Mouse (Mus musculus): ENCODE data around the gene Abhd16b. TPM values are rescaled to one million over a fixed set of nuclear protein-coding genes. Genes with fewer than 3 reads are reported as not detected.

The Abhd16b gene
- polyA plus RNA-seq, 1 experiment from 2014 or later = not detected

GRCm38 (mm10) chr2:181522811-181523210, 29.8 kb downstream of the Abhd16b start:
- H3K27me3 ChIP-seq (ENCODE audit: poor library complexity, severe bottlenecking) = no peaks in the 10 kb centered on the region
- H3K27ac ChIP-seq = no peak overlapping the region
- no peaks in the 10 kb centered on the region for H3K9me3 ChIP-seq
- WGBS = 70% methylated on average over 5 of the region's 5 CpGs
- no peak for DNase-seq (ENCODE audit: extremely low spot score, low spot score)
- H3K36me3 ChIP-seq (replicated peaks) = peaks cover 43% of the 10 kb centered on the region
- peak overlapping the region; percentile 5; the same call in 1 of the 2 replicates for H3K4me3 ChIP-seq
- H3K4me1 ChIP-seq = peaks cover 25% of the 10 kb centered on the region

GRCm38 (mm10) chr2:181525526-181525925, 32.5 kb downstream of the Abhd16b start:
- Histone ChIP-seq H3K27me3 (ENCODE audit: poor library complexity, severe bottlenecking) (no peaks in the 10 kb centered on the region), H3K27ac (no peak overlapping the region), H3K4me3 (no peak overlapping the region), H3K36me3 (replicated peaks) (peaks cover 63% of the 10 kb centered on the region), H3K4me1 (peaks cover 13% of the 10 kb centered on the region), H3K9me3 (peaks cover 3% of the 10 kb centered on the region; the same call in 1 of the 2 replicates)
- 92% methylated on average over 5 of the region's 5 CpGs for WGBS
- no peak for DNase-seq (ENCODE audit: extremely low spot score, low spot score)

GRCm38 (mm10) chr2:181529076-181529475, 36.1 kb downstream of the Abhd16b start:
- DNase-seq (ENCODE audit: extremely low spot score, low spot score) = no peak
- peaks cover 71% of the 10 kb centered on the region for H3K36me3 ChIP-seq (replicated peaks)
- no peaks in the 10 kb centered on the region for H3K27me3 ChIP-seq (ENCODE audit: poor library complexity, severe bottlenecking)
- no peak overlapping the region for H3K27ac ChIP-seq
- H3K4me3 ChIP-seq = no peak overlapping the region
- 87% methylated on average over 1 of the region's 1 CpGs for WGBS
- peaks cover 18% of the 10 kb centered on the region; the same call in 1 of the 2 replicates for H3K9me3 ChIP-seq
- H3K4me1 ChIP-seq = no peaks in the 10 kb centered on the region

- WGBS = 94% methylated on average over 3 of the region's 3 CpGs
Observed at GRCm38 (mm10) chr2:181532589-181532988, 39.6 kb downstream of the Abhd16b start.

DNA sequence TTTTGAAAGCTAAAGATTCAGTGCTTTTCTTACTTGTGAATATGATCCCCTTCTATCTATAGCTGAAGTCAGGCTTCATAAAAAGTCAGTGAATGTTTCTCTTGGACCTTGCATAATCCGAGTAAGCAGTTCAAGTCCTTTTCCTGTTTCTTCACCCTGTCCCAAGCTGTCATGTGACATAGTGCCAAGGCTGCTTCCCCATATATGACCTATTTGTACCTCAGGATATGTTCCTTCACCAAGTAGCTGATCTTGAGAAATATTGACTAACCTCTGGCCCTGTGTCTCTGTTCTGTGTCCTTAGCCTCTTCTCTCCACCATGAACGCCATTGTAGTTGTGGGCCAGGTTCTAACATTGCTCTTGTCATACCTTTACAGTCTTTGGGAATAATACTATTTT, 43.4 kb downstream of the Abhd16b start:
- H3K4me1 ChIP-seq = peaks cover 6% of the 10 kb centered on the region; the same call in 1 of the 2 replicates
- 95% methylated on average over 2 of the region's 2 CpGs for WGBS
- no peak overlapping the region for H3K27ac ChIP-seq
- peaks cover 30% of the 10 kb centered on the region for H3K36me3 ChIP-seq (replicated peaks)
- DNase-seq (ENCODE audit: extremely low spot score, low spot score) = no peak
- H3K27me3 ChIP-seq (ENCODE audit: poor library complexity, severe bottlenecking) = no peaks in the 10 kb centered on the region
- H3K4me3 ChIP-seq = no peak overlapping the region
- peaks cover 7% of the 10 kb centered on the region; the same call in 1 of the 2 replicates for H3K9me3 ChIP-seq

More at GRCm38 (mm10) chr2:181532589-181532988, 39.6 kb downstream of the Abhd16b start:
- Histone ChIP-seq H3K4me3 (no peak overlapping the region), H3K36me3 (replicated peaks) (peaks cover 58% of the 10 kb centered on the region), H3K9me3 (peaks cover 18% of the 10 kb centered on the region; the same call in 1 of the 2 replicates), H3K27me3 (ENCODE audit: poor library complexity, severe bottlenecking) (no peaks in the 10 kb centered on the region), H3K27ac (no peak overlapping the region), H3K4me1 (peaks cover 2% of the 10 kb centered on the region; the same call in 1 of the 2 replicates)
- no peak for DNase-seq (ENCODE audit: extremely low spot score, low spot score)

DNA sequence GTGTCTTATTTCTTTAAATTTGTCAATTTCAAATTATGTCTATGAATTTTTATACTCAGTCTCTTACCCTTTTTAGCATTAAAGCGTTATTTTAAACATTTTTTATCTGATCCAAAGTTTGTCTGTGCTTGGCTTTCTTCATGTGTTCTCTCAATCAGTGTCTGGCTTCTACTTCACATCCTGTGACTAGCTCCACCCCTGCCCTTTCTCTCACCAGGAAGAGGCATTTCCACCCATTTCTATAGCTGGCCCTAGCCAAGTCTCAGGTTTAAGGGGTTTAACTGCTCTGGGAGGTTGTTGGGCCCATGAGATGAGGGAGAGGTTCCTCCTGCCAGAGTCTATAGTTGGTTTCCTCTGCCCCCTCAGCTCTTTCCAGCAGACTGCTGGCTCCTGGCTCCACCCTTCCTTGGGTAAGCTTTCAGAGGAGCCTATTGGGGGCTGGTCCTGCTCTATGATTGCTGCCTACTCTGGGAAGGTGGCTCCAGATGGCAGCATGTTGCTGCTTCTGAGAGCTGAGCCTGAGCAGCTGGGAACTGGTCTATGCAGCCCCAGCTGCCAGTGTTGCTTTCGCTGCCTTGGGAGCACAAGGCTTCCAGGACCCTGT, 44.5 kb downstream of the Abhd16b start:
- Histone ChIP-seq H3K27ac (no peak overlapping the region), H3K9me3 (no peaks in the 10 kb centered on the region), H3K36me3 (replicated peaks) (peaks cover 22% of the 10 kb centered on the region), H3K4me1 (peaks cover 6% of the 10 kb centered on the region; the same call in 1 of the 2 replicates), H3K4me3 (no peak overlapping the region), H3K27me3 (ENCODE audit: poor library complexity, severe bottlenecking) (no peaks in the 10 kb centered on the region)
- no peak for DNase-seq (ENCODE audit: extremely low spot score, low spot score)
- WGBS = 89% methylated on average over 2 of the region's 2 CpGs

- DNase-seq (ENCODE audit: extremely low spot score, low spot score) = no peak
- Histone ChIP-seq H3K27ac (no peak overlapping the region), H3K4me3 (no peak overlapping the region), H3K4me1 (peaks cover 6% of the 10 kb centered on the region; the same call in 1 of the 2 replicates), H3K36me3 (replicated peaks) (peaks cover 28% of the 10 kb centered on the region), H3K27me3 (ENCODE audit: poor library complexity, severe bottlenecking) (no peaks in the 10 kb centered on the region), H3K9me3 (no peaks in the 10 kb centered on the region)
- 97% methylated on average over 6 of the region's 6 CpGs for WGBS
Observed at GRCm38 (mm10) chr2:181541761-181542380, 48.9 kb downstream of the Abhd16b start.

Other genes with a start within 250 kb of the Abhd16b start
- 20.7 and 21.6 TPM in 2 replicates for gene Gmeb2, start 205.2 kb upstream of the Abhd16b start, polyA plus RNA-seq (2016; fragmentation: Nextera tagmentation; extraction: Ambion mirVana)
- 56.4 and 76.0 TPM in 2 replicates for gene Stmn3, start 178.7 kb upstream of the Abhd16b start, polyA plus RNA-seq (2016; fragmentation: Nextera tagmentation; extraction: Ambion mirVana)
- 81.3 and 83.6 TPM in 2 replicates for gene Rtel1, start 173.5 kb upstream of the Abhd16b start, polyA plus RNA-seq (2016; fragmentation: Nextera tagmentation; extraction: Ambion mirVana)
- gene Zgpat, start 128.3 kb upstream of the Abhd16b start, polyA plus RNA-seq (2016; fragmentation: Nextera tagmentation; extraction: Ambion mirVana) = 43.7 and 47.4 TPM in 2 replicates
- gene Arfrp1, start 127.8 kb upstream of the Abhd16b start, polyA plus RNA-seq (2016; fragmentation: Nextera tagmentation; extraction: Ambion mirVana) = 80.0 and 84.5 TPM in 2 replicates
- 29.8 TPM in 2 replicates for gene Lime1, start 113.1 kb upstream of the Abhd16b start, polyA plus RNA-seq (2016; fragmentation: Nextera tagmentation; extraction: Ambion mirVana)
- 17.5 and 18.3 TPM in 2 replicates for gene Zbtb46, start 33.8 kb upstream of the Abhd16b start, polyA plus RNA-seq (2016; fragmentation: Nextera tagmentation; extraction: Ambion mirVana)
- gene Tpd52l2, start 3.9 kb downstream of the Abhd16b start, polyA plus RNA-seq (2016; fragmentation: Nextera tagmentation; extraction: Ambion mirVana) = 151 and 158 TPM in 2 replicates
- gene Dnajc5, start 27.3 kb downstream of the Abhd16b start, polyA plus RNA-seq (2016; fragmentation: Nextera tagmentation; extraction: Ambion mirVana) = 92.3 and 92.4 TPM in 2 replicates
- gene Uckl1, start 91.7 kb downstream of the Abhd16b start, polyA plus RNA-seq (2016; fragmentation: Nextera tagmentation; extraction: Ambion mirVana) = 40.7 and 41.3 TPM in 2 replicates
- gene Prpf6, start 98.7 kb downstream of the Abhd16b start, polyA plus RNA-seq (2016; fragmentation: Nextera tagmentation; extraction: Ambion mirVana) = 78.5 and 86.9 TPM in 2 replicates
- 42.2 and 44.0 TPM in 2 replicates for gene Zfp512b, start 99.6 kb downstream of the Abhd16b start, polyA plus RNA-seq (2016; fragmentation: Nextera tagmentation; extraction: Ambion mirVana)
- 31.0 and 31.6 TPM in 2 replicates for gene Samd10, start 106.0 kb downstream of the Abhd16b start, polyA plus RNA-seq (2016; fragmentation: Nextera tagmentation; extraction: Ambion mirVana)
- gene Gm29797, start 163.8 kb downstream of the Abhd16b start, polyA plus RNA-seq (2016; fragmentation: Nextera tagmentation; extraction: Ambion mirVana) = 0.21 and 0.26 TPM in 2 replicates
- gene Sox18, start 178.4 kb downstream of the Abhd16b start, polyA plus RNA-seq (2016; fragmentation: Nextera tagmentation; extraction: Ambion mirVana) = 19.7 and 21.2 TPM in 2 replicates
- gene Tcea2, start 187.1 kb downstream of the Abhd16b start, polyA plus RNA-seq (2016; fragmentation: Nextera tagmentation; extraction: Ambion mirVana) = 17.0 and 18.7 TPM in 2 replicates
- gene Rgs19, start 200.8 kb downstream of the Abhd16b start, polyA plus RNA-seq (2016; fragmentation: Nextera tagmentation; extraction: Ambion mirVana) = 75.0 and 81.6 TPM in 2 replicates
- not detected in 2 replicates for gene Lkaaear1, start 205.2 kb downstream of the Abhd16b start, polyA plus RNA-seq (2016; fragmentation: Nextera tagmentation; extraction: Ambion mirVana)
- gene Oprl1, start 221.8 kb downstream of the Abhd16b start, polyA plus RNA-seq (2016; fragmentation: Nextera tagmentation; extraction: Ambion mirVana) = 4.5 and 5.2 TPM in 2 replicates

Data from forebrain, embryonic 10.5 days (tissue).